Mouse (Mus musculus) E14TG2a.4 (cell line): Measurements from ENCODE around the gene Efcab6.

ENCODE experiments used
- CTCF ChIP-seq: conservative IDR thresholded peaks from 2 replicates; pipeline ENCODE4 v1.5.1; 2014; ENCODE audit warnings: low read length
- POU5F1 ChIP-seq: IDR thresholded peaks from 2 replicates; pipeline ENCODE4 v1.6.1; 2014; ENCODE audit warnings: low read length, borderline replicate concordance

GRCm38 (mm10) chr15:83991461-83991860 lies 73.7 kb downstream of the Efcab6 start:
- TF ChIP-seq CTCF (no peak), POU5F1 (no peak)
